Mouse (Mus musculus) lung, postnatal 25 days (tissue): Measurements from ENCODE around the gene Tlr7.
A peak's percentile ranks its signal among the peaks of the same experiment; 100 is the strongest.
"Not testable (repeated sequence)": the region's sequence is repeated elsewhere in the genome, so short reads cannot be mapped to it uniquely, and the experiment has no call there.

ENCODE experiments used
- DNase-seq: peaks from one replicate; pipeline ENCODE4 v3.0.0; 2022; ENCODE audit warnings: low spot score

The Tlr7 gene

DNA sequence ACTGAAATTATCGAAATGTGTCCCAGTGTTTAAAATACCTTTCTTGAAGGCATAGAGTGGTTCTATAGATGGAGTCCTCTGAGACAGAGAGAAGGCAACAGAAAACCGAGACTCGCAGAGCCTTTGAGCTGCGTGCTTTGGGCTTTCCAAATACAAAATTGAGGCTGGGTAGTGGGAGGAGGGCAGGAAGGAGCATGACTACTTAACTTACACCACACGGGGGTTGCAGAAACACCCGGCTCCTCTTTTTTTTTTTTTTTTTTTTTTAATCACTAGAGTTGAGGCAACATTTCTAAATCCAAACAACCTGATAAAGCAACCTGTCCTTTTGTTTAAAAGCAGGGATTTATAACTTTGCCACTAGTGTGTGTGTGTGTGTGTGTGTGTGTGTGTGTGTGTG lies at the start of gene Tlr7:
Gene Tlr7, minus strand, starts transcription at position 160 of the 400 bp plus-strand sequence.
- DNase-seq = no peak

DNA sequence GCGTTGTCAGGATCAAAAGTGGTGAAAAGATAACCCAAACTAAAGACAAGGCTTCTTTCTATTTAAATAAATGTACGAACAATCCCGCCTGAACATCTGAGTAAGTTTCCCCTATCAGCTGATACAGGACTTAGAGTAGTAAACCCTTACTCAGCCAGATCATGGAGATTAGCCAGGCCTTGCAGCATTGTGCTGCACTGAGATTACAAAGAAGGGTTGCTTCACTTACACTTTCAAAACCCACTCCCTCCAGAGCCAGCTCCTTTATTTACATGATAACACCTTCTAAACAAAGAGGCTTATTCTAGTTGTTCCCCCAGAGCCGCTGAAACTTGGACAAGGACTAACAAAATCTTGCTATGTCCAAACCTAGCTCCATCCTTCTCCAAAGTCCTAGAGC lies 49.7 kb upstream of the Tlr7 start:
- DNase-seq = no peak

DNA sequence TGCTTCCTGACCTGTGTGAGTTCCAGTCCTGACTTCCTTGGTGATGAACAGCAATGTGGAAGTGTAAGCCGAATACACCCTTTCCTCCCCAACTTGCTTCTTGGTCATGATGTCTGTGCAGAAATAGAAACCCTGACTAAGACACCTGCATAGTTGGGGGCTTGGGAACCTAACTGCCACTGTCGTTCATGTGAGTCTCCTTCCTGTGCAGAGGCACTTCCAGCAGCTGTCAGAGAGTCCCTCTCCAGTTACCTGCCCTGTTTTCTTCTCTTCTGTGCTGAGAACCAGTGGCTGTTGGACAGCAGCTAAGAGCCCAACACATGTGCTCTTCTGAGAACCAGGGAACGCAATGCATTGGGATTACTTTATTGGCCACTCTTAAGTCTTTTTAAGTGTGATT lies 30.9 kb upstream of the Tlr7 start:
- DNase-seq = not testable (repeated sequence)

GRCm38 (mm10) chrX:167359704-167360103 lies 29.3 kb upstream of the Tlr7 start:
- no peak for DNase-seq

- no peak for DNase-seq
Measured at GRCm38 (mm10) chrX:167357415-167357814, 27.1 kb upstream of the Tlr7 start.

DNA sequence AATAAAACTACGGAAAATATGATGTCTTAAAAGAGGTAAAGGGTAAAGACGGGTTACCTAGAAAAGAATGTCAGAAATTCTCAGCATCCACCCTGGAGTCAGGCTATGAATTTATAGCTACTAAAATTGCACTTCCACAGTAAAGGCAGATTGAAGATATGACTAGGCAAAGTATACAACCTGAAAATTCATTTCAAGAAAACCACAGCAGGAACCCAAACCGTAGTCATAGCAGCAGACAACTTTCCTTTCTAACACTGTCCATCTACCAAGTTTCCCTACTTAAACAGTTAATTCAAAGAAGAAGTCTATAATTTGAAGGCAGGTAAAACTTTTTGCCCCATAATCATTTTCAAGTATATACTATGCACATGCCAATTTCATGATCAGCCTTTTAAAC lies 25.6 kb upstream of the Tlr7 start:
- no peak for DNase-seq

DNA sequence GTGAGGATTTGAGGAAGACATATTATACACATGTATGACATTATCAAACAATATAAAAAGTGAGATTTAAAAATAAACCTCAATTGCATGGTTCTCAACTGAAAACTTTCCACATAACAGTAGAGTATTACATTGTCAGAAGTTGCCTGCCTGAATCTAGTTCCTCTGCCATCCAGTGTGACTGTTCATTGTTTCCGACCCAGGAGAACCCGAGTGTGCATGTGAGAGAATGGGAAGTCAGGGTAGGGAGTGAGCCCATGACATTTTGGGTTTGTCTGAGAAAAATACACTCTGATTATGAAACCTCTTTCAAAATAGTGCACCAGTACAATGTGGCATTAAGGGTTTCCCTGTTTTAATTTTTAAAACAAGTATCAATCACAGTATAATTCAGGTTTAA lies 23.3 kb upstream of the Tlr7 start:
- no peak for DNase-seq

DNA sequence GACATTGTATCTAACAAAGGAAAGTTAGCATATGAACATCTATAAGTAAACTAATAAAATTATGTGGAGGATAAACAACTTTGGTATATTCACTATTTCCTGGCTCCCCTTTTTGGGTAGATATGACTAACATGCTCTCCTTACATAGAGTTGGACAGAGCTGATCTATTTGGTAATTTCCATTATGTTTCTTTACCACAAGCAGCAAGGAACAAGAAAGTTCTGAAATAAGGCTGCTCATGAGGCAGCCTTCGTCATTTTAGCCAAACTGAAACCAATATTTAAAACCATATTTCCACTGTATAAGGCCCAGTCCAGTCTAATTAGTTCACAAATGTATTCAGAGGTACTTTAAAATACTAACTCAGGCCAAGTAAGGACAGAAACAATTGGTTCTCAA lies 16.1 kb upstream of the Tlr7 start:
- no peak for DNase-seq

- peak; percentile 12 for DNase-seq
Measured at GRCm38 (mm10) chrX:167344356-167344755, 14.0 kb upstream of the Tlr7 start.

- no peak for DNase-seq
Measured at GRCm38 (mm10) chrX:167341811-167342210, 11.5 kb upstream of the Tlr7 start.

DNA sequence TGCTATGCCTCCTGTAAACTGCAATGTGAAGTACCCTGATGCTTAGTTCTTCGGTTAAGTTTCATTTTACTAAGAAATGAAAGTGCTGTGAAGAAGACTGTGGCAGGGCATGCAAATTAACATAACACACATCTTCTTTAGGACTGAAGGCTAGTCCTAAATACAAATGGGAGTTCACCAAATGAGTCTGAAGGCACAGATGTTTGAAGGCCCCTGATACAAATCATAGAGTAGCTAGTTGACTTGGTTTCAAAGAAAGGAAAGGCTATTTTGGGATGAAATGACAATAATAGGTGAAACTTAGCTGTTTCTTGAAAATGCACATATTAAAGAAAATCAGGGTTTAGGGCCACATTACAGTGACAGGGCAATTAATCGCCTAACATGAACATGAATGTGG lies 9.8 kb upstream of the Tlr7 start:
- no peak for DNase-seq

DNA sequence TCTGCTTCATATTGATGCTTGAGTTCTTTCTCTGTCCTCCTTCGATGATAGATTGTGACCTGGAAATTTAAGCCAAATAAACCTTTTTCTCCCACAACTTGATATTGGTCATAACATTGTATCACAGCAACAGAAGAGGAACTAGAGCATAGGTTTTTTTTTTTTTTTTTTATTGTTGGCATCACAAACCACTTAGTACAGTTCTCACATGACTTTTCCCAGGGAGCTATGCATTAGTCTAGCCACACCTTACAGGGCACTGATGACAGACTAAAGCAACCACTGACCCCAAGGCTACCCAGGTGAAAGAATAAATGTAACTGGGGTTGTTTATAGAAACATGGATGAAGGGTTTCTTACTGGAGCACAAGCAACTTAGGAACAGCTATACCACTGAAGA lies 7.6 kb upstream of the Tlr7 start:
- DNase-seq = no peak

- no peak for DNase-seq
Measured at GRCm38 (mm10) chrX:167334571-167334970, 4.2 kb upstream of the Tlr7 start.

DNA sequence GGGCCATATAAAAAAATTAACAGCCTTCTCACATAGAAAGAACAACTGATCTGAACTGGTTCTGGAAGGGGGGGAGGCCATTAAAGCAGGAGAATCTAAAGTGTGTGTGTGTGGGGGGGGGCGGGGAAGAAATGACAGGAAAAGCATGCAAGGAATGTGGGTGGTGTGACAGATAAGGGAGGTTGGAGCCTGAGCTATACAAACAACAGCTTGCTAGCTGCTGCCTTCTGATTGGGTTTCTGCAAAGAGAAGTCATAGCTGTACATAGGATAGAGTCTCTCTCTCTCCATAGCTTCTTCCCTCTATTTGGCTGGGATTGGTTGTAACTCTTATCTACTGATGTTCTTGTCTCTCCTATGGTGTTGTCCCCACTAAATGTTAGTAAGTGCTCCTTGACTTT lies 2.2 kb upstream of the Tlr7 start:
- DNase-seq = no peak

DNA sequence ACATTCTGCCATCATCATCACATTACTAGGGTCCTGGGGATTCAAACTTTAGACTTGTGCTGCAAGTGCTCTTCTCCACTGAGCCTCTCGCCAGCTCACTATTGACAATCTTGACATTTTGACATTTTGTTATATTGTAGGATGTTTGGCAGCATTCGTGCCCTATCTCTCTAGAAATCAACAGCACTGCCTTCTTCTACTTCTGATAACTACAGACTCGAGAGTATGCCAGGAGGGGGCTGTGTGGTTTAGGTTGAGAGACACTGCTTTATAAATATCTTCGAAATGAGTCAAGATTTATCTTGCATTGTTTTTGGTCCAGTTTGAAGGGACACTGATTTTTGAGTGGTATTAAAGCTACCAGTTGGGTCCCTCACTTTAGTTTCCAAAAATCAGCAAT lies 635 bp upstream of the Tlr7 start:
- no peak for DNase-seq

DNA sequence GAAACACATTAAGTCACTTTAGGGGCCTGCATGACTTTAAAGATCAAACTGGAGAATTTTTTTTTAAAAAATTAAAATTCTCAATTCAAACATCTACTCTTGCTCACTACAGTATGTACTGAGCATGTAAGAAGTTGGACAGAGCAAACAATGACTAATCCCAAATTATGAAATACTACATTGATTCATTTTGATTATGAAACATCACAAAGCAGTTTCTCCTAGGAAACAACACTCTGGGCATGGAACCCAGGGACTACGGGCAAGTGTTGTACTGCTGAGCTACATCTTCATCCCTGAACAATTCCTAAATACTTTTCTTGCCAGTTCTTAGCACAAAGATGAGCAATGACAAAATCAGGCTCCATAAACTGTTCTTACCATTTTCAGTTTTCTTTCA lies 738 bp downstream of the Tlr7 start:
- DNase-seq = peak; percentile 20

GRCm38 (mm10) chrX:167329098-167329497 lies 1.3 kb downstream of the Tlr7 start:
- DNase-seq = no peak

- DNase-seq = no peak
Measured at GRCm38 (mm10) chrX:167328519-167328918, 1.8 kb downstream of the Tlr7 start.

GRCm38 (mm10) chrX:167323742-167324141 lies 6.6 kb downstream of the Tlr7 start:
- DNase-seq = no peak

- DNase-seq = no peak
Measured at GRCm38 (mm10) chrX:167321233-167321806, 9.0 kb downstream of the Tlr7 start.

DNA sequence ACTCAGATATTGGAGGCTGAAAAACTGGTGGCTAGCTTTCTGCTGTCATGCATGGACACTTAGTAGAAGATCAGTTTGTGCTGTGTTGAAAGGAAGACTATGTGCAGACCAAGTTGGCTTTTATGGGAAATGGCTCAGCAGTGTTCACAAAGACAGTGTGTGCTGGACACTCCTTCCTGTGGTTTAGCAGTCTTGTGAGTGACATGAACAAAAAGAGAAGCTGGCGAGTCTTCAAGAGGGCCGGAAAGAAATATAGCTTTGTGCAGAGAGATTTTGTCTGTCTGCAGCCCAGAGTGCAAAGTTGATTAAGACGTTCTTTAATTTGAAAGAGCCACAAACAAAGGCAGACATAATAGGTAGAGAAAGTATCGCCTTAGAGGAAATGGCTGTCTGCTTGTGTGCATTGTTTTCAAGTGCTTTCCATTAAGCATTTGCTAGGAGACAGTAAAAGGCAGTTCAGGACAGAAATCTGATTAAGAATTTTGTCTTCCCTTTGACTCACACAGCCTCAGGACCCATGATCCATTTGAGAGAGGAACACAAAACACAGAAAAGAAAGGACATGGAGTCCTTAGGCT lies 11.4 kb downstream of the Tlr7 start:
- peak; percentile 18 for DNase-seq

DNA sequence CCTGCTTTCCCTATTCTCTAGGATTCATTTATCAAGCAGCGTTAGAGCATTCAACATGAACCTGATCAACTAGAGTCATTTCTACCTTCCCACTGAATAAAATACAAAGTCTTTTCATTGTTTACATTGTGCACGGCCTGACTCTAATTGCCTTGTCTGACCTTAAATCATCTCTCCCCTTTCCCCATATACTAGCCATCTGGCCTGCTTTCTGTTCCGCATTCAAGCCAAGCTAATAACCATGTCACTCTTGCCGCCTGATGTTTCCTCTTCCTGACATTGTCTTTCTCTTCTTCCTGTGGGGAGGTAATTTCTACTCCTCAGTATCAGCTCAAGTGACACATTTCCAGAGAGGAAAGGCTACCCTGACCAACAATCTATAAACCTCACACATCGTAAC lies 14.6 kb downstream of the Tlr7 start:
- DNase-seq = peak; percentile 16

DNA sequence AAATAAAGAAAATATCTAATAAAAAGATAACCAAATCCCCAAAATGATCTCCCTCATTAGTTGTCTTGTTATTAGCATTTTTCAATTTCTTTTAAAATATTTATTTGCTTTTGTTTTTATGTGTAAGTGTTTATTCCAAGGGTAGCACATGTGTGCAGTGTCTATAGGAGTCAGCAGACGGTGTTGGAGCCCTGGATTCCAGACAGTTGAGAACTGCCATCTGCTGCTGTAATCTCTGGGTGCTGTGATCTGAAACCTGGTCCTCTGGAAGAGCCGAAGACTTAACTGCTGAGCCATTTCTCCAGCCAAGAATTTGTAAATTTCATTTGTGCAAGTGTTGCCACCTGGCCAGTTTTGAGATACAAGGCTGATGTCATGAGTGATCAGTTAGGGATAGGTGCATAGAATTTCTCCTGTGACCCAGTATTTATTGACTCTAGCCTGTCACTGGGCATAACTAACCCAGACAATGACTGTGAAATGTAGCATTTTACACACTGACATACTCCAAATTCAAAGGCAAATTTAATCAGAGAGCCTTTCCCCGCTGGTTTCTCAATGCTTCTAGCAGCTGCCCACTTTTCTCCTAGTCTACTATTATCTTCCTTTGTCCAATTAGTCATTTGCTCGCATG lies 15.1 kb downstream of the Tlr7 start:
- no peak for DNase-seq

- not testable (repeated sequence) for DNase-seq
Measured at GRCm38 (mm10) chrX:167302061-167302460, 28.3 kb downstream of the Tlr7 start.
